Mouse (Mus musculus): Measurements from ENCODE around the gene Lysmd1.
"Not testable (repeated sequence)": the region's sequence is repeated elsewhere in the genome, so short reads cannot be mapped to it uniquely, and the experiment has no call there.

Lysmd1 gene

DNA sequence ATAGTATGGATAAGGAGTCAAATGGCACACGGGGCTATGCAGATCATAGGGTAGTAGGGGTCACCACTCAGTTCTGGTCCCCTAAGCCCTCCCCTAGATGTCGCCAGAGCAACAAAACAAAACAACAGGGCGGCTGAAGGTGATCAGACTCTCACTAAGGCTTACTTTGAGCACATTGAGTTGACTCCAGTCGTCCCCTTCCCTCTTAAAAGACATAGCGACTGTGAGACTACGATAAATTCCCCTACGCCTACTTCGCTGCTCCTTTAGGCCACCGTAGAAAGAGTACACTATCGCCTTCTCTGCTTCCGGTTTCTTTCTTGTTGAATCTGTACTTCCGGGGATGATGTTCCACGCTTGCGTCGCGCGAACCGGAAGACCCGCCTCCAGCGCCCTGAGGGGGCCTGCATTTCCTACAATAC lies at the start of gene Lysmd1, which contains the start of gene Scnm1:
Gene Lysmd1, plus strand, starts transcription at position 409 of the 422 bp plus-strand sequence.
Gene Scnm1, minus strand, starts transcription at position 332 of the 422 bp plus-strand sequence.
- peak; percentile 89 to 93 for DNase-seq

DNA sequence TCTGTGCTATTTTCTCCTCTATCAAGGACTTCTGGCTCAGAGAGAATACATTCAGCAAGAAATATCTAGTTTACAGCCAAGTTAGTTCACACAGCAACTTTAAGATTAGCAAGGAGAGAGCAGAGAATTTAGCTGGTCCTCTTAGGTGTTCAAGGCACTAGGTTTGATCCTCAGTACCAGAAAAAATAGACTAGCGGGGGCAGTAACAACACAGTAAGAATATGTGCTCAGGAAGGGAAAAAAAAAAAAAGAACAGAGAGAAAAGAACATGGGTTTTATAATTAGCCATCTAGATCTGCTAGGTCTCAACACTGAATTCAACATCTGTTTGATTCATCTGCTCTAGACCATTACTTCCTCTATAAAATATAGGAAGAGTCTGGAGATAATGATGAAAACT lies 45.8 kb upstream of the Lysmd1 start:
- no peak for DNase-seq

DNA sequence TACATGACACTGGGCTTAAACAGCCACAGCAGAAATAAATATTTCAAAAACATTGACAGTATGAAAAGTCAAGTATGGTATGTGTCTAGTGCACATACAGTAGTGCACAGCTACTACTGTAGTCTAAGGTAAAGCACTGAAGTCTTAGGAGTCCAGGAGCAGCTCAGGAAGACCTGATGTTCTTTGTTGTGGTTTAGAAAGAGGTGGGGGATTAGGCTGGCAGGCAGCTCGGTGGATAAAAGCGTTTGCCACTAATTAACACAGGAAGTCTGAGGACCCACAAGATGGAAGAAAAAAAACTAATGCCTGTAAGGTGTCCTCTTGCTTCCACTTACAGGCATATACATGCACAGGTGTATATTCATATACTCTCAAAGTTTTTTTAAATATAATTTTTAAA lies 33.0 kb upstream of the Lysmd1 start:
- DNase-seq, result no peak

- no peak for DNase-seq
Observed at GRCm38 (mm10) chr3:95105121-95105520, 28.8 kb upstream of the Lysmd1 start.

DNA sequence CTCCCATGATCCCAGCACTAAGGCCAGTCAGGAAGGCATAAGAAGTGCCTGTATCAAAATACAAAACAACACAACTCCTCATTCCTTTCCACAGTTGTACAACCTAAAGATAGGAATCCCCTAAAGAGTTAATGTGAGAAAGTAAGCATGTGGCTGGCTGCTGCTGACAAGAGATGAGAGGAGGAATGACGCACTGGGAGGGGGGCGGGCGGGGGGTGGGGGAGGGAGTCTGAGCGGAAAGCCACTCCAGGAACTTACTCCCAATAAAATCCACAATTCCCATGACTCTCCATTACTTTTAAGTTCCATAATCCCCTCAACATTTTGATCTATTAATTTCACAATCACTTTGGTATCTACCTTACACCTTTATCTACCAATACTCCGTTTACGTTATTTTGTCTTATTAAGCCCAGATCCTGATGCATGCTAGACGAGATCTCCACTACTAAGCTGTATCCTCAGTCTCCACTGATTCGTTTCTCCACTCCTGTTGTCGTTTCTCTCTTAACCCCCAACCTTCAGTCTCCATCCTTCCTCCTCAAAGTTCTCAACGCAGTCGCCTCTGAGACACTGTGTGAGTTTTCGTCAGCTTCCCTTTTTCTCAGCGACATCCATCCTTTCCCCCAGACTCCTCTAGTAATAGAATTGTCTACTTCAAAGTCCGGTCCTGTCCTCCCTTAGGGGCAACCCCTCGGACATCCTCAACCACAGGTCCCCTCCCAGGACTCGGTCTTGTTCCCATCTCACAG lies 28.1 kb upstream of the Lysmd1 start:
- DNase-seq, result no peak

DNA sequence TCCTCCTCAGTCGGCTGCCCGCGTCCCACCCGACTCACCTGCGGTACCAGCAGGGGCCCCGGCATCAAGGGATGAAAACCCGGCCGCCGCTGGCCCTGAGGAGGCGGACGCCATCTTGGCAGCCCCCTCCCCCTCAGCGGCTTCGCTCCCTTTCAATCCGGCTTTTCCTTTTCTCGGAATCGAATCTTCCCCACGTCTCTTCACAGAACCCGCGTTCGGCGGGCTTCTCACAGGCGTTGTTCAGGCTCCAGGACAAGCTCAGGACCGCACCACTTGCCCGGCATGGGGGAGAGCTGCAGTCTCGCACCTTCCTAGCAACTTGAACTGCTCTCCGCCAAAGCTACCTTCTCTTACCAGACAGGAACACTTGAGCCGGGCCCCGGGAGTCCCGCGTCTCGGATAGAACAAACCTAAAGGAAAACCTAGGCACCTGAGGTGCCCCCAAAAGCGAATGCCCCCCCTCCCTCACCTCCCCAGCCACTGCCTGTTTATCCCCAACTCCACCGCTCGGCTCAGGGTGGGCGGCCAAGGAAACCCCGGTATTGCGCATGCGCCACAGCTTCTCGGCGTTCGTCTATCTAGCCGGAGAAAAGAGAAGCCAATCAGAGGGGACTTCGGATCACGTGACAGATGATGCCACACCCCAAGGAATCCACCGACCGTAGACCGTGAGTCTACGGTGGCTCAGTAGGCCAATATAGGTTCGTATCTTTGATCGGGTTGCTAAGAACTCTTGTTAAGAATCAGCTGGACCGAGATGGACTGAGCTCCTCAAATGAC lies 27.4 kb upstream of the Lysmd1 start, which contains the start of gene Pip5k1a:
Gene Pip5k1a, minus strand, starts transcription at position 593 of the 780 bp plus-strand sequence.
- peak; percentile 97 to 98 for DNase-seq

DNA sequence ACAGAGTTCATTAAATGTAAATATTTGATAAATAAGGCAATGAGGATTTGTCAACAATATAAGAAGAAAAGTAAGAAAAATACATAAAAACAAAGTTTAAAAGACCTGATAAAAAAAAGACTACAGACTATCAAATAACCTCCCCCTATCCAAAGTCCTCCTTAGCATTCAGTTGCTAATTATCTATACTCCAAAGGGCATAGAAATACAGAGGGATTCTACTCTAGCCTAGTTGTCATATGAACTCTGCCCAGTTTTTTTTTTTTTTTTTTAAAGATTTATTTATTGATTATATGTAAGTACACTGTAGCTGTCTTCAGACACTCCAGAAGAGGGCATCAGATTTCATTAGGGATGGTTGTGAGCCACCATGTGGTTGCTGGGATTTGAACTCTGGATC lies 26.6 kb upstream of the Lysmd1 start:
- DNase-seq, result not testable (repeated sequence)

- DNase-seq, result no peak
Observed at GRCm38 (mm10) chr3:95107898-95108297, 26.0 kb upstream of the Lysmd1 start.

- peak; percentile 90 to 95 for DNase-seq
Observed at GRCm38 (mm10) chr3:95110911-95111726, 22.8 kb upstream of the Lysmd1 start, which contains the start of gene Vps72. Vps72 (plus strand) TSS chr3:95111022.

DNA sequence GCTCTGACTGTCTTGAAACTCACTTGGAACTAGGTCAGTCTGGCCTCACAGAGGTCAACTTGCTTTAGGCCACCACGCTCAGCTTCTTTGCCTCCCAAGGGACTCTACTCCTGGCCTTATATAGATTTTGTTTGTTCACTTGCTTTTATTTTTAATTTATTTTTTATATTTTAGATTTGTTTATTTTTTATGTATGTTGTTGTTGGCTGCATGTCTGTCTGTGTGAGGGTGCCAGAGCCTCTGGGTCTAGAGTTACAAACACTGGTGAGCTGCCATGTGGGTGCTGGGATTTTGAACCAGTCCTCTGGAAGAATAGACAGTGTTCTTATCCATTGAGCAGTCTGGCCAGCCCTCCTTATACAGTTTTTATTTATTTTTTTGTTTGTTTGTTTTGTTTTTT lies 21.1 kb upstream of the Lysmd1 start:
- no peak for DNase-seq

DNA sequence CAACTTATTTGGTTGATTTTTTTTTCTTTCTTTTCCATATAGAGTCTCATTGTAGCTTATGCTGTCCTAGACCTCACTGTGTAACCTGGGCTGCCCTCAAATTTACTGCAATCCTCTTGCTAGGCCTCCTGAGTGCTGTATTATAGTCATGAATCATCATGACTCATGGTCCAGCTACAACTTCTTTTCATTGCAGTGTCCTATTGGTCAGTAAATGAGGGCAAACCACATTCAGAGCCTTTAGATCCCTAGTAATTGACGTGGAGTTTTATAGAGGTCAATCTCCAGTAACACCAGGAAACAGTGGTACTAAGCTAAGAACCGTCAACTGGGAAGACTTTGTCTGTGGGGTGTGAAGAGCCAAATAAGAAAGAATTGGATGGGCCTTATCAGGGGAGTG lies 16.1 kb upstream of the Lysmd1 start:
- no peak for DNase-seq

DNA sequence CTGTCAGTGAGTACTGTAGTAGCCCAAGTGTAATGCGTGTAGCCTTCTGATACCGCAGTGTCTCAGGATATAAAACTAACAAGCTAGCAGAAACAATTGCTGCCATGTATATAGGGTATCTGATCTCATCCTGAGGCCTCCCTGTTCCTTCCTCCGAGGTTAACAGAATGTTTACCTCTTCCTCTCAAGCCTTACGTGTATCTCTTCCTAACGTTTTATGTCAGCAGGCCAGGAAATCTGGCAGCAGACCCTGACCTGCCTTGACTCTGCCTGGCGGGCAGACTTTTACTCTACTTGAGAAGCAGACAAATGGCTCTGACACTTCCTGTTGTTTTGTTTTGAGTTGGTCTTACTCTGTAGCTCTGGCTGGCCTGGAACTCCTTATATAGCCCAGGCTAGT lies 12.3 kb upstream of the Lysmd1 start:
- DNase-seq, result peak in 1 of 2 experiments; percentile 35

DNA sequence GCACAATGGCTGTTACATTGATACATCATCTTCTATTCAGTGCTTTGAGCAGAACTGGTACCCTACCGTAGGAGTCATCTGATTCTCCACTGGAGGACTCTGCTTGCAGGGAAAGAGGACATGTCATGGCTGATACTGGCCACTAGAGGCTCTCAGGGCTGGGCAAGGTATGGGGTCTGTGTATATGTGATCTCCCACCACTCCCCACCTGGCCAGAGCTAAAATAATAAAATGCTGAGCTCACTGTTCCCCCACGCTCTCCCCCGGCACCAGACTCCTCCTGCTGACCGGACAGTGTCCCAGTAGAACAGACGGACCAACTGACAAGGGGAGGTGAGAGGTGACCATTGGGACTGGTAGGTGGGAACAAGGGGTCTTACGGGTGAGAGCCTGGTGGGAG lies 9.6 kb upstream of the Lysmd1 start, which contains the start of gene Tmod4:
Gene Tmod4, plus strand, starts transcription at position 231 of the 400 bp plus-strand sequence.
- DNase-seq, result peak; percentile 34 to 53

GRCm38 (mm10) chr3:95124972-95125371 lies 8.9 kb upstream of the Lysmd1 start:
- peak; percentile 68 to 77 for DNase-seq

DNA sequence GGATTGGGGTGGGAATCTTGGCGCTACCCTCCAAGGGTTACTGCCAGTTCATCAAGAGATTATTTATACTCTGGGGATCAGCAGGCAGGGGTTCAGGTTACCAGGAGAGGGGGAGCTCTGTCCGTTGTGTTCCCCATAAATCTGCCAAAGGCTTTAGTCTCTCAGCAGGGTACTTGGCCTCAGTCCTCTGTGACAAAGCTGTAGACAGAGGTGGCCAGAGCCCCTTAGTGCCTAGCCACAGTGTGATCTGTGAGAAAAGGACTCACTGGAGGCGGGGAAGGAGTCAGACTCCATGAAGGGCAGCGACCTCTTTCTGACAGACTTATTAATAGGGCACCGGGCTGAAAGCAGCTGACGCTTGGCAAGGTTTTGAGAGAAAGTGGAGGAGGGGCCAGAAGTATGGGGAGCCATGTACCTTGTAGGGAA lies 4.6 kb upstream of the Lysmd1 start:
- DNase-seq, result peak; percentile 44 to 67

DNA sequence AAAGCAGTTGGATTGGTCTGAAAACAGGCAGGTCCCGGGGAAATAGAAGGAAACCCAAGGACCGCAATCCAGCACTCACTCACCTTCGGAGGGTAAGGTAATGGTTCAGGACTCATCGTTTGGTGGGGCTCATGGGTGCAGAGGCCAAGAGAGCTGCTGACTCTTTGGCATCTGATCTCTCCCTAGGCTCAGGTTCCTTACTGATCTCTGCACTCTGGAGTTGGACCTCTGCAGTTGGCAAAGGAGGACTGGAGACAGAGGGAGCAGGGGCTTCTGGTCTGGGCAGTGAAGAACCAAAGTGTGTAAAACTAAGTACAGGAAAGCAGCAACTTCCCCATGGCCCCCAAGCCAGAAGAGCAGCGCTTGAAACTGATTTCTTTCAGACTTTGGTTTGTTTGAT lies 3.8 kb upstream of the Lysmd1 start:
- no peak for DNase-seq

- not testable (repeated sequence) for DNase-seq
Observed at GRCm38 (mm10) chr3:95132389-95132788, 1.5 kb upstream of the Lysmd1 start.

- DNase-seq, result no peak
Observed at GRCm38 (mm10) chr3:95133176-95133575, 712 bp upstream of the Lysmd1 start.

- not testable (repeated sequence) for DNase-seq
Observed at GRCm38 (mm10) chr3:95134133-95134532, 245 bp downstream of the Lysmd1 start.

GRCm38 (mm10) chr3:95135023-95135422 lies 1.1 kb downstream of the Lysmd1 start:
- peak; percentile 79 to 83 for DNase-seq

DNA sequence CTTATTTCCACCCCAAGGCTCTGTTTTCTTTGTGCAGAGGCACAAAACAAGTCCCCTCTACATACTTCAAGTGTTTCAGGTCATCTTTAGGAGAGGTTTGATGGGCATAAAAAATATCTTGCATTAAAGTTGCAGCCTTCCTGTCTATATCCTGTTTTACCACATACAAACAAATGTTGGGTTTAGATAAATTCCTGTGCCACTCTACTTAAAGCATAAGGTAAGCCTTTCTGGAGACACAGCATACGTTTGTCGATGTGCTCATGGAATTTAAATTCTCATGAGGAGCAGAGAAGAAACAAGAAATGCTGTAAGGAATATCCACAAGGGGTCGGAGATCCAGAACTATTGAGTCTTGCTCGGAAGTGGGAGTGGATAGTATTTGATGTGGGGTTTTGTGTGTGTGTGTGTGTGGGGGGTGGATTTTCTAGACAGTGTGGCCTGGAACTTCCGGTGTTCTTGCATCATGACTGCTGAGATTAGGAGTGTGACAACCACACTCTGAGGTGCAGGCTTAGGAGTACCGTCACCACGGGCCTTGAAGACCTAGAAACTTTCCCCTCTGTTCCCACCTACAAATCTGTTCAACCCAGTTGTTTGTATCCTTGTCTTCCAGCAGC lies 1.7 kb downstream of the Lysmd1 start:
- no peak for DNase-seq

DNA sequence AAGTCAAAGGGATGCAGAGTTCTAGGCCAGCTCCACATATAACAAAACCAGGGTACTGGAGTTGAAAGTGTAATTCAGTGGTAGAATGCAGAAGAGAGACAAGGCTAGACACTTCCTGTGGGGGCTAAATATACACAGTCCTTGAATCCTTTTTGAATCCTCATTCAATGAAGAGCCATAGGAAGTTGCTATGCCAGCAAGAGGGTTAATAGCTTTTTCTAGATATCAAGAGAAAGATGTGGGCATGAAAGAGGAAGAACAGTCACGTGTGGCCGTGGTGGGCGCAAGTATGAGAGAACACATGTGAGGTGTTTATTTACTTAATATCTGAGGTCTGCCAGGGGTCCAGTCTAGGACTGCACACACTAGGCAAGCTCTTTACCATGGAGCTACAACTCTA lies 2.4 kb downstream of the Lysmd1 start:
- no peak for DNase-seq
